Mouse (Mus musculus): ENCODE data around the gene Gna15.

Gna15 gene

GRCm38 (mm10) chr10:81553807-81554755 lies 30.1 kb upstream of the Gna15 start:
- no peak for DNase-seq

GRCm38 (mm10) chr10:81553232-81553631 lies 29.2 kb upstream of the Gna15 start:
- DNase-seq, result peak; percentile 56

GRCm38 (mm10) chr10:81551597-81552102 lies 27.6 kb upstream of the Gna15 start:
- DNase-seq, result peak; percentile 96

- peak; percentile 80 for DNase-seq
Measured at GRCm38 (mm10) chr10:81550257-81550656, 26.2 kb upstream of the Gna15 start.

GRCm38 (mm10) chr10:81548944-81549343 lies 24.9 kb upstream of the Gna15 start:
- DNase-seq, result peak; percentile 51

GRCm38 (mm10) chr10:81546788-81547571 lies 23.0 kb upstream of the Gna15 start:
- no peak for DNase-seq

- no peak for DNase-seq
Measured at GRCm38 (mm10) chr10:81546332-81546731, 22.3 kb upstream of the Gna15 start.

- DNase-seq, result peak; percentile 99
Measured at GRCm38 (mm10) chr10:81545161-81545747, 21.2 kb upstream of the Gna15 start, which contains the start of gene Gna11. Gene Gna11 (minus strand): TSS chr10:81545190.

- DNase-seq, result no peak
Measured at GRCm38 (mm10) chr10:81544296-81545160, 20.5 kb upstream of the Gna15 start.

- DNase-seq, result no peak
Measured at GRCm38 (mm10) chr10:81543633-81544032, 19.6 kb upstream of the Gna15 start.

- DNase-seq, result no peak
Measured at GRCm38 (mm10) chr10:81542727-81543460, 18.9 kb upstream of the Gna15 start.

GRCm38 (mm10) chr10:81541803-81542202 lies 17.8 kb upstream of the Gna15 start:
- peak; percentile 73 for DNase-seq

- DNase-seq, result no peak
Measured at GRCm38 (mm10) chr10:81541363-81541762, 17.3 kb upstream of the Gna15 start.

- no peak for DNase-seq
Measured at GRCm38 (mm10) chr10:81538321-81539048, 14.5 kb upstream of the Gna15 start.

GRCm38 (mm10) chr10:81537429-81537828 lies 13.4 kb upstream of the Gna15 start:
- DNase-seq, result no peak

GRCm38 (mm10) chr10:81536734-81537133 lies 12.7 kb upstream of the Gna15 start:
- DNase-seq, result no peak

GRCm38 (mm10) chr10:81534826-81535225 lies 10.8 kb upstream of the Gna15 start:
- DNase-seq, result no peak

- DNase-seq, result peak; percentile 93
Measured at GRCm38 (mm10) chr10:81526779-81527178, 2.8 kb upstream of the Gna15 start.

- DNase-seq, result peak; percentile 77
Measured at GRCm38 (mm10) chr10:81525017-81525694, 1.1 kb upstream of the Gna15 start.

- DNase-seq, result peak; percentile 41
Measured at GRCm38 (mm10) chr10:81523570-81523969, 455 bp downstream of the Gna15 start.
